Mouse (Mus musculus) CH12.LX (cell line): Measurements from ENCODE around the gene Hmcn1.

Source experiments
- CTCF ChIP-seq, 2 experiments: IDR thresholded peaks in 1 of 2; conservative IDR thresholded peaks in 1 of 2; 2 replicates each; pipeline ENCODE4 v1.5.1; 2011 to 2012; ENCODE audit warnings: low read depth in 2 of 2, low read length in 2 of 2, improper control_type of control experiment in 1 of 2, inconsistent platforms in 1 of 2, mild to moderate bottlenecking in 1 of 2, moderate library complexity in 1 of 2
- EP300 ChIP-seq: IDR thresholded peaks from 2 replicates; pipeline ENCODE4 v1.6.1; 2011; ENCODE audit warnings: low read length, improper control_type of control experiment

GRCm38 (mm10) chr1:150747771-150748170, 245.5 kb downstream of the Hmcn1 start:
- TF ChIP-seq EP300 (no peak), CTCF (conservative IDR thresholded peaks at IDR 0.05 in 1 of 2, IDR thresholded peaks at IDR 0.05 in 1 of 2; ENCODE audit: low read depth in 2 of 2, low read length in 2 of 2) (no peak)
